Mouse (Mus musculus) brain, embryonic 14.5 days (tissue): Measurements from ENCODE around the gene Trmt1. TPM values are rescaled to one million over a fixed set of nuclear protein-coding genes. Genes with fewer than 3 reads are reported as not detected.
A peak's percentile ranks its signal among the peaks of the same experiment; 100 is the strongest.

Experiments used
- DNase-seq: peaks from one replicate; pipeline ENCODE4 v3.0.0-alpha.2; 2011; ENCODE audit warnings: low read depth
- CTCF ChIP-seq: fragments of 200-500 bp; IDR thresholded peaks from 2 replicates; pipeline ENCODE4 v1.5.1; 2012; ENCODE audit warnings: inconsistent platforms, mild to moderate bottlenecking, moderate library complexity, borderline replicate concordance; ENCODE audit not compliant: insufficient read depth, insufficient read length; ENCODE audit errors: extremely low read depth
- POLR2A ChIP-seq: fragments of 200-500 bp; IDR thresholded peaks from 2 replicates; pipeline ENCODE4 v1.6.1; 2012; ENCODE audit warnings: mild to moderate bottlenecking, inconsistent platforms, borderline replicate concordance; ENCODE audit not compliant: poor library complexity, insufficient read depth, insufficient read length, severe bottlenecking; ENCODE audit errors: extremely low read depth
- polyA plus RNA-seq: library from polyadenylated mRNA; depleted of rRNA; stranded (reverse); fragments of >200 nt; gene quantifications from 2 replicates; pipeline ENCODE4 v1.2.3, GENCODE M21; 2012

Trmt1 gene
- polyA plus RNA-seq, 1 experiment = 113 TPM

- no peak for TF ChIP-seq CTCF
- no peak for TF ChIP-seq POLR2A
- no peak for DNase-seq
Observed at GRCm38 (mm10) chr8:84722530-84722849, 36.4 kb downstream of the Trmt1 start.

DNA sequence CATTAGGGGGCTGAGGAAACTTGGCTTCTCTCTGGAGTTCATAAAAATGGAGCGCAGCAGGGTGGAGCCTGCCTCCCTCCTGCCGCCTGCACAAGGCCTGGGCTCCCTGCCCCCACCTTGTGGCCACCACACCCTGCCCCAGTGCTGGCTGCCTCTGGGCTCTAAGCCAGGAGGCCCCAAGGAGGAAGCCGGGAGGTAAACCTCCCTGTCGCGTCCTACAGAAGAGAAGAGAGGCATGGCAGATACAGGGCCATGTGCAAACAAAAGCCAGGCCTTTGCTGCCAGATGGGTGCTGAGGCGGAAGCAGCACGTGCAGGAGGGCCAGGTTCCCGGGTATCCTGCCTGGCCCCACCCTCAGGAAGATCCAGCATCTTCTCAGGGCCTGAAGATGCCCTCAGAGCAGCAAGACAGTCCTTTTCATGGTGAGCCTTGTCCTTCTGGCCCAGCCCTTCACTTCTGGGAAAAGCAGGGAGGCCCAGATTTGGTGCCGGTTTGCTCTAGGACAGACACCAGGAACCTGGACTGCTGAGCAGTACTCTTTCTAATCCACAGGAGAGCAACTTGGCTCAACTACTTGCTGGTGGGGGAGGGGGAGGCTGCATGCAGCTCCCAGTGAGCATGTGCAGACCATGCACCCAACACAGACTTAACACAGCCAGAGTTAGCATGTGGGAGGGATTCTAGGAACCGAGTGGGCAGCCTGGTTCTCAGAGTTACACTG, 36.9 kb downstream of the Trmt1 start, which contains the start of gene G430095P16Rik:
Gene G430095P16Rik, plus strand, starts transcription at position 158 of the 721 bp plus-strand sequence.
- DNase-seq = peak; percentile 95
- TF ChIP-seq CTCF (no peak), POLR2A (no peak)

DNA sequence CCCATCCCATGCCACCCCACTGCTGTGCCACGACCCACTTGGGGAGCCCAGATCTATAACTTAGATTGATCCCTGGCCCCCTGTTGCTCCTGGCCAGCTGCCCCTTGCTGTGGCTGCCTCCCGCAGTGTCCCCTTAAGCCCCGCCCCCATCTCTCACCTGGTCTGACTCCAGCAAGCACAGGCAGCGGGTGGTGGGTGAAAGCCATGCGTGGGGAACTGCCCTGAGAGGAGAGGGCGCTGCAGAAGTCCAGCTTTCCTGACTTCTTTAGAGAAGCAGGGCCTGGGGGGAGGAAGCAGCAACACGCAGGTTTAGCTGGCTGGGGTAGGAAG, 37.4 kb downstream of the Trmt1 start:
- no peak for DNase-seq
- TF ChIP-seq CTCF (no peak), POLR2A (no peak)

DNA sequence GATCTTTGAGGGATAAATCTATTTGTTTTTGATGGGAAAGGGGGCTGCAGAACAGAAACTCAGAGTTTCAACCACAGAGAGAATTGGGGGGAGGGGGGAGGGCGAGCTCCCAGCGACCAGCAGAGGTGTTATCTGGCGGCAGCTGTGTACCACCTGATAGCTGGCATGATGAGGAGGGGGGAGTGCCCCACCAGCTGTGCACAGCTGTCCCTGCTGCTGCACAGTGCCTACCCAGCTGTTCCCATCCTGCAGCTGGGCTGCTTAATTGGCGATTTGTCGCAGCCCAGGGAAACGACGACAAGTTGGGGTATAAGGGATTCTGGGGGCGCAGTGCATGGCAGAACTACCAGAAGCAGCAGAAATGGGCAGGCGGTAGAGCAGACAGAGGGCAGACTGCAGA, 38.6 kb downstream of the Trmt1 start:
- no peak for TF ChIP-seq CTCF
- TF ChIP-seq POLR2A = no peak
- DNase-seq = no peak

GRCm38 (mm10) chr8:84725246-84725940, 39.3 kb downstream of the Trmt1 start:
- DNase-seq = no peak

GRCm38 (mm10) chr8:84725941-84726259, 39.8 kb downstream of the Trmt1 start:
- peak; percentile 42; the same call in 1 of the 2 replicates for TF ChIP-seq CTCF
- TF ChIP-seq POLR2A = no peak
- peak; percentile 76 for DNase-seq

More at GRCm38 (mm10) chr8:84725246-84725940, 39.3 kb downstream of the Trmt1 start:
- TF ChIP-seq CTCF = no peak
- TF ChIP-seq POLR2A = no peak

DNA sequence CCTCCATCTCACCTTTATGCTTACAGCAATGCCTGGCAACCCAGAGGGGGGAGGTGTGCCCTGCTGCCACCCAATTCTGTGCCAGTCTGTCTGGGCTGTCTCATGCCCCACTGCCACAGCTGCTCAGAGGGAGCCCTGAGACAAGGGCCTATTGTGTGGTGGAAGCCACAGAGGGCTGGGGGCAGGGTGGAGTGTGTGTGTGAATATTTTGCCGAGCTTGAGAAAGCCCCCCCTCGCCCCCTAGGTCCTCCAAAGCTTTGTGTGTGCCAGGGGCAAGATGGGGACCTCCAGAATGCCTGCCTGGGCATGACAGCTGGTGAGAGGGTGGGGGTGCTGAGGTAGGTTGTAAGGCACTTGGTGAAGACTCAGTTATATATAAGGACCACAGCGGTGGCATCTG, 42.4 kb downstream of the Trmt1 start:
- DNase-seq = peak; percentile 96

GRCm38 (mm10) chr8:84729921-84730362, 43.8 kb downstream of the Trmt1 start:
- peak; percentile 79 for DNase-seq
- TF ChIP-seq POLR2A = no peak
- no peak for TF ChIP-seq CTCF

More for the DNA sequence above, 42.4 kb downstream of the Trmt1 start:
- TF ChIP-seq POLR2A = no peak
- TF ChIP-seq CTCF = no peak

DNA sequence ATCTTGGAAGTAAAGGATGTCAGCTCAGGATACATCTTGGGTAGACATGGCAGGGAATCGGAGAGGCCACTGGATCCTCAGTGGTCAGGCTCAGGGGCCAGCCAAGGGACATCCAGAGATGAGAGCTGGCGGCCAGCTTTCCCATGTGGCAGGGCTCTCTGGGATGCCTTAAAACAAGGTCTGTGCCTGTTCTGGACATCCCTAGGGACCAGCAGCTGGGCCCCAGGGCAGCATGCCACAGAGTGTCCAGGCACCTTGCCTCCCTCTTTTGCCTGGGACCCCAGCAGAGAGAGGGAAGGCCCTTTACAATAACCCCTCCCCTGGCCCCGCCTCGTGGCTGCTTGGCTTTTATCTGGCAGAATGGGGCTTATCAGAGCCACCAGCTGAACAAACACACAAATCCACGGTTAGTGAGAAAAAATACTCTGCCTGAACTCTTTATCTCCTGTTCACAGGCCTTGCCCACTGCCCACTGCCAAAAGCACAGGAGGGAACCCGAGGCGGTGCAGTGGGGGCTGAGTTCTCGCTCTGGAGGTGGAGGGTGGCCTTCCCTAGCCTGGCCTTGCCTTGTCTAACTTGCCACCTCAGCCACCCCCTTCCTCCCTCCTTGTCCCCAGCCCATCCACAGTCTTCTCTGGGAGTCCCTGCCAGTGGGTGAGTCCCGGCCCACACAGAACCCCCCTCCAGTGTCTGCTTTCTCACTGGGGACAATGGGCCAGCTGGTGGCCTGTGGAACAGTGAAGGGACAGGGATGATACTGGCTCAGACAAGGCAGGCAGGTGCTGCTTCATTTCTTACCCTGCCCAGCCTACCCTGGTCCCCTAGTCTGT, 44.6 kb downstream of the Trmt1 start:
- peak; percentile 79 for DNase-seq
- TF ChIP-seq CTCF = no peak
- TF ChIP-seq POLR2A = no peak

- TF ChIP-seq POLR2A (no peak), CTCF (no peak)
- DNase-seq = peak; percentile 66
Observed at GRCm38 (mm10) chr8:84731371-84732177, 45.5 kb downstream of the Trmt1 start.

DNA sequence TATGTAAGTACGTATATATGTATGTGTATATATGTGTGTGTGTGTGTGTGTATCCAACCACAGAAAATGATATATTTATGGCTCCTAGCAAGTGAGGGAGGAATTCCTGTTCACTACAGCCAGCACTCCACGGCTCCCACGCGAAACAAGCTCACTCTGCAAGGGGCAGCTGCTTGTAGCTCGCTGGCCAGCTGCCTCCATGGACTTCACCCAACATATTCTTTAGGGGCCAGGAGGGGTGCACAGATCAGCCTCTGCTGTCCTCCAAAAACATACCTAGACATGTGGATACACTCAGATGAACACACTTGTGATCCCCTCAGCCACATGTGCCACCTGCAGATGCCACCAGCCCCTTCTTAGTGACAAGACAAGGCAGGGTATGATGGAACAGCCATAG, 46.4 kb downstream of the Trmt1 start:
- DNase-seq = no peak
- TF ChIP-seq POLR2A (no peak), CTCF (no peak)

DNA sequence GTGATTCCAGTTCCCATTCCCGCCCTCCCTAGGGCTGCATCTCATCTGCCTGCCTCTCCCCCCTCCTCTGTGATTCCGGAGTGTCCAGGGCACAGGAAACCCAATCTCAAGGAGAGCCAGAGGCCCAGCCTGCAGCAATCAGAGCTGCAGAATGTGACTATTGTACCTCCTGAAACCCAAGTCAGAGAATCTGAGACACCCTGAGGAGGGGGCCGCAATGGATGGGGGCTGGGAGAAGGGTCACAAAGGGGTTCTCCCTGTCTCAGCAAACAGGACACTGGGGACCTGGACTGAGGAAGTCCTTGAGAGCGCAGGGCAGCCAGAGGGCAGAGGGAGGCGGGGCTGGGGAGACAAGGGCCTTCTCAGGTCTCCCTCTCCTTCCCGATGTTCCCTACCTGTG, 46.9 kb downstream of the Trmt1 start:
- TF ChIP-seq POLR2A (no peak), CTCF (no peak)
- DNase-seq = no peak
